Mouse (Mus musculus) lung, adult 2 months (tissue): Measurements from ENCODE around the gene Tspan4.

Experiments
- CTCF ChIP-seq: fragments of 200-500 bp; IDR thresholded peaks from 2 replicates; pipeline ENCODE4 v1.5.1; 2011; ENCODE audit warnings: mild to moderate bottlenecking, low read length, control low read depth; ENCODE audit not compliant: insufficient read depth
- POLR2A ChIP-seq: fragments of 200-500 bp; IDR thresholded peaks from 2 replicates; pipeline ENCODE4 v1.6.1; 2011; ENCODE audit warnings: low read depth, mild to moderate bottlenecking, control low read depth, low read length, borderline replicate concordance; ENCODE audit errors: extremely low read depth

GRCm38 (mm10) chr7:141461521-141462332 lies 13.3 kb upstream of the Tspan4 start:
- TF ChIP-seq CTCF (no peak), POLR2A (peak; percentile 60; the same call in 1 of the 2 replicates)
